Mouse (Mus musculus): ENCODE data around the gene Calml4. TPM values are rescaled to one million over a fixed set of nuclear protein-coding genes. Genes with fewer than 3 reads are reported as not detected.
"Not testable (repeated sequence)": the region's sequence is repeated elsewhere in the genome, so short reads cannot be mapped to it uniquely, and the experiment has no call there.

The Calml4 gene
- 5.2 and 6.6 TPM in 2 replicates for total RNA-seq (2017)

- ATAC-seq (replicated peaks in 1 of 2; ENCODE audit: insufficient read depth in 1 of 2, low FRiP score in 2 of 2, low TSS enrichment in 1 of 2, low read depth in 1 of 2, poor library complexity in 2 of 2, severe bottlenecking in 2 of 2): peak; percentile 70 to 77
These were observed at the start of gene Calml4 for GRCm38 (mm10) chr9:62857719-62858261. TSS of gene Calml4 (plus strand) at chr9:62858080.

DNA sequence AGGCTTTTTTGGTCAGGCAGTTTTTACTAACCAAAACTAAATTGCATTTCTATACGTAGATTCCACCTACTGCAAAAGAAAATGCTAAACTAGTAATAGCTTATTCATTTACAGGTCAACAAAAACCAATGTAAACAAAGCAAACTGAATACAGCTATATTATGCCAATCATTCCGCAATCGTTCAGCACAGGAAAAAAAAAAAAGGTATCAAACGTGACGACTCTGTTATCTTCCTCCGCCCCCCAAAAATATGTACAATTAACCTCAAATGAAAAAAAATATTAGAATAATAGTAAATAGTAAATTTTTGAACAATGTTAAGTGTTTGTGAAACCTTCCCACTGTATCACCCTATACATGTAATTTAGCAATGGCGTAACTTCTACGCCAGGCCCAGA, 47.8 kb upstream of the Calml4 start:
- no peak for ATAC-seq (replicated peaks in 1 of 2; ENCODE audit: insufficient read depth in 1 of 2, low FRiP score in 2 of 2, low TSS enrichment in 1 of 2, low read depth in 1 of 2, poor library complexity in 2 of 2, severe bottlenecking in 2 of 2)

- ATAC-seq (replicated peaks in 1 of 2; ENCODE audit: insufficient read depth in 1 of 2, low FRiP score in 2 of 2, low TSS enrichment in 1 of 2, low read depth in 1 of 2, poor library complexity in 2 of 2, severe bottlenecking in 2 of 2): peak in 1 of 2 experiments; percentile 42; a peak in 2 of 4 replicates
These were observed 47.1 kb upstream of the Calml4 start for GRCm38 (mm10) chr9:62810543-62811515.

- ATAC-seq (replicated peaks in 1 of 2; ENCODE audit: insufficient read depth in 1 of 2, low FRiP score in 2 of 2, low TSS enrichment in 1 of 2, low read depth in 1 of 2, poor library complexity in 2 of 2, severe bottlenecking in 2 of 2): peak; percentile 89 to 91
These were observed 46.3 kb upstream of the Calml4 start, which contains the start of gene Fem1b for GRCm38 (mm10) chr9:62811516-62812121. TSS of gene Fem1b (minus strand) at chr9:62811934.

GRCm38 (mm10) chr9:62812216-62813049, 45.4 kb upstream of the Calml4 start:
- ATAC-seq (replicated peaks in 1 of 2; ENCODE audit: insufficient read depth in 1 of 2, low FRiP score in 2 of 2, low TSS enrichment in 1 of 2, low read depth in 1 of 2, poor library complexity in 2 of 2, severe bottlenecking in 2 of 2): no peak

DNA sequence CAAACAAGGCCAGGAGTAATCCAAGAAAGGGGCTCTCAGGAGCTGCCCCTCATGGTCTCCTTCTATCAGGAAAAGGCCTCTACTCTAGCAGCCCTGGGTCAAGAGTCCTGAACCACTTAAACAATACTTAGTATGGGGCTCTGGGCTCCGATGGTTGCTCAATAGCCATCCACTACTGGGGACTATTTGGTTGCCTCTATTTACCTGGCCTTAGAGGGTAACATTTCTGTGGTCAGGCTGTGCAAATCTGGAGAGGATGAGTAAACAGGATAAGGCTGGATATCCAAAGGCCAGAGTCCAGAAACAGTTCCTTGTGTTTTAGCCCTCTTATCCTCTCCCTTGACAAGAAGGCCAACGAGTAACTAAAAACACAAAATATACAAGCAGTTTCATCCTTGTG, 43.1 kb upstream of the Calml4 start:
- ATAC-seq (replicated peaks in 1 of 2; ENCODE audit: insufficient read depth in 1 of 2, low FRiP score in 2 of 2, low TSS enrichment in 1 of 2, low read depth in 1 of 2, poor library complexity in 2 of 2, severe bottlenecking in 2 of 2): no peak

DNA sequence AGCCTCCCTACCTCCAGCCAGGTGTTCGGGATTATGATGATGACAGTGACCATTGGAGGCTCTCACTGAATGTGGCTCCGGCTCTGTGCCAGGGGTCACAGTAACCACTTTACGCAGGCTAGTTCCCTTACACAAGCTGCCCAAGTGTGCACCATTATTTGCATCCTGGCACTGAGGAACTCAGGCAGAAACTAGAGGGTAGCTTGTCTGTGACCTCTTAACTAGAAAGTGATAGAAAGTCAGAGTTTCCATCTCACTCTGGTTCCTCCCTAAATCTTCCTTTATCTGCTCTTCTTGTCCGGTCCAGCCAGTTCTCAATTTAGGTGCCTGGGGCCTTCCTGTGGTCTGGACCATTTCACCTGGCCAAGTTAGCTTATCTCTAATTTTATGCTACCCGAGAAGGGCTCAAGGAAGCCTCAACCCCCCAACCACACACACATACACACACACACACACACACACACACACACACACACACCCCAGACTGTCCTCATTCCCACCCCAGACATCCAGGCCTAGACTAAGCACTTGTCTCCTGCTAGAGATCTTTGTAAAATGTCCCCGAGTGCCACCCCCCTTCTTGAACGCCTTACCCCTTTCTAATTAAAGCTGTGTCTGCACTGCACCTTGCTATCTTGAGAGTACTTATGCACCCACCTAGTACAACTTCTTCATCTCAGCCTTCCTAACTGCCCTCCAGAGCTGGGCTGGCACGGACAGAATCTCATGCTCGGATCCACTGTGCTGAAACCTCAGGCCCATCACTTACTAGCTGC, 41.4 kb upstream of the Calml4 start:
- no peak for ATAC-seq (replicated peaks in 1 of 2; ENCODE audit: insufficient read depth in 1 of 2, low FRiP score in 2 of 2, low TSS enrichment in 1 of 2, low read depth in 1 of 2, poor library complexity in 2 of 2, severe bottlenecking in 2 of 2)

GRCm38 (mm10) chr9:62817099-62817571, 40.7 kb upstream of the Calml4 start:
- peak; percentile 32 to 56; a peak in 3 of 4 replicates for ATAC-seq (replicated peaks in 1 of 2; ENCODE audit: insufficient read depth in 1 of 2, low FRiP score in 2 of 2, low TSS enrichment in 1 of 2, low read depth in 1 of 2, poor library complexity in 2 of 2, severe bottlenecking in 2 of 2)

- ATAC-seq (replicated peaks in 1 of 2; ENCODE audit: insufficient read depth in 1 of 2, low FRiP score in 2 of 2, low TSS enrichment in 1 of 2, low read depth in 1 of 2, poor library complexity in 2 of 2, severe bottlenecking in 2 of 2): no peak
These were observed 39.9 kb upstream of the Calml4 start for GRCm38 (mm10) chr9:62817828-62818614.

DNA sequence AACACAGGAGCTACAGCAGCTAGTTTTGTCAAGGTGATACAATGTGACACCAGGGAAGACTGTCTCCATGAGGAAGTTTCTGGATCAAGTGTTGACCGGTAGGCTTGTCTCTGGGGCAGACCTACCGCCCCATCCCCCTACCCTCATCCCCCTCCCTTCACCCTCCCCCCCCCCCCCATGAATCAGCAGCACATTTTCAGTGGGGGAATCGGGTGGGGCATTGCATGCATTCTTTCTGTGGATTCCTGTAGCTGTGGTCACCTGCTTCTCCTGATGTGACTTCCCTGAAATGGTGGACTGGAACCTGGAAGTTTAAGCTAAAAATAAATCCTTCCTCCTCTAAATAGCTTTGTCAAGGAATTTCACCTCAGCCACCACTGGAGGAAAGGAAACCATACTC, 38.4 kb upstream of the Calml4 start:
- ATAC-seq (replicated peaks in 1 of 2; ENCODE audit: insufficient read depth in 1 of 2, low FRiP score in 2 of 2, low TSS enrichment in 1 of 2, low read depth in 1 of 2, poor library complexity in 2 of 2, severe bottlenecking in 2 of 2): no peak

- not testable (repeated sequence) for ATAC-seq (replicated peaks in 1 of 2; ENCODE audit: insufficient read depth in 1 of 2, low FRiP score in 2 of 2, low TSS enrichment in 1 of 2, low read depth in 1 of 2, poor library complexity in 2 of 2, severe bottlenecking in 2 of 2)
These were observed 38.0 kb upstream of the Calml4 start for GRCm38 (mm10) chr9:62819910-62820309.

DNA sequence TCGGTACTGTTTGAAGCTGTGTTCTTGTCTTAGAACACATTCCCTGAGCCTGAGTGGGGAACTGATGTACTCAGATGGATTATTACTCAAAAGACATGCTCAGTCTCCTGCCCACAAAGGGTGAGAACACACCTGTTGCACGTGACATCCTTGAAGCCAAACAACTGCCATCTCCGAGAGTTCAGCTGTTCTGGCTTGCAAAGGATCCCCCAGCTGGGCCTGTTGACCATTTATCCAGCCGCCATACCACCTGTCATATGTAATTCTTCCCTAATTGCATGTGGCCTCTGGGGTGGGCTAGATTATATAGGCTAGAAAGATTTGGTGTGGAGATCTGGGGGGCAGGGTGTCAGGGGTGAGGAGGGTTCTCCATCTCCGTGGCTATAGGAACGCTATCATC, 37.1 kb upstream of the Calml4 start:
- ATAC-seq (replicated peaks in 1 of 2; ENCODE audit: insufficient read depth in 1 of 2, low FRiP score in 2 of 2, low TSS enrichment in 1 of 2, low read depth in 1 of 2, poor library complexity in 2 of 2, severe bottlenecking in 2 of 2): no peak

DNA sequence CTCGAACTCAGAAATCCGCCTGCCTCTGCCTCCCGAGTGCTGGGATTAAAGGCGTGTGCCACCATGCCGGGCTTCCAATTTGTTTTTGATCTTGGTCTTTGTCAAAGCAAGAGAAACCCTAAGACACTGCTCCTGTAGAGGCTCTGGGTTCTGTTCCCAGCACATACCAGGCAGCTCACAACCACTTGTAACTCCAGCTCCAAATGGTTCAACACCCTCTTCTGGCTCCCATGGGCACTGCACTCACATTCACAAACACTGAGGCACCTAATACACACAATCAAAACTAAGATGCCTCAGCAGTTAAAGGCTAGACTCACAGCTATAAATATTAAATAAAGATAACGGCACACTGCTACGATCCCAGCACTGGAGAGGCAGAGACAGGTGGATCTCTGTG, 36.1 kb upstream of the Calml4 start:
- no peak for ATAC-seq (replicated peaks in 1 of 2; ENCODE audit: insufficient read depth in 1 of 2, low FRiP score in 2 of 2, low TSS enrichment in 1 of 2, low read depth in 1 of 2, poor library complexity in 2 of 2, severe bottlenecking in 2 of 2)

DNA sequence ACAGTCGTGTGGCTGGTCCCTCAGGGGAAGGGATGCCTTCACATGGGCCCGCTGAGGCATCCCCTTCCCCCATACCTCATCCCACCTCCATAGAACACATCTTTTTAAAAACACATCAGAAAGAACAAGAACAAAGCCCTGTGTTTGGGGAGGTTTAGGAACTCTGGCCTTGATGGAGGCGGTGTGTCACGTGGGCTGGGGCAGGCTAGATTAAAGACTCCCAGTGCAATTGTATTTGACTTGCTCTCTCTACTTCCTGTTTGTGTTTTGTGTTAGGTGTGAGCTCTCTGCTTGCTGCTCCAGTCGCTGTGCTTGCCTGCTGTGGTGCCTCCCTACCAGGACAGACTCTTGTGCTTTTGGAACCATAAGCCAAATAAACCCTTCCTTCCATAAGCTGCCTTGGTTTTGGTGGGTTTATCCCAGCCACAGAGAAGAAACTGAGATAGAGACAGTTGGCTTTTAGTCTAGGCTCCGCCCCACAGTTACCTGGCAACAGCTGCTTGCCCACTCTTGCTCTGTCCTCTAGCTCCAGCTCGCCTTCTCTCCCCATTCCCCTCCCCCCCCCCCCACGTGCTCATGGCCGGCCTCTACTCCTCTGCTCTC, 32.0 kb upstream of the Calml4 start:
- no peak for ATAC-seq (replicated peaks in 1 of 2; ENCODE audit: insufficient read depth in 1 of 2, low FRiP score in 2 of 2, low TSS enrichment in 1 of 2, low read depth in 1 of 2, poor library complexity in 2 of 2, severe bottlenecking in 2 of 2)

GRCm38 (mm10) chr9:62826456-62826855, 31.4 kb upstream of the Calml4 start:
- ATAC-seq (replicated peaks in 1 of 2; ENCODE audit: insufficient read depth in 1 of 2, low FRiP score in 2 of 2, low TSS enrichment in 1 of 2, low read depth in 1 of 2, poor library complexity in 2 of 2, severe bottlenecking in 2 of 2): no peak

Measured in hematopoietic stem cell, adult 5-6 weeks (primary cell).